Mouse (Mus musculus) C2C12 (cell line): ENCODE results near the gene Wipi2. TPM values are rescaled to one million over a fixed set of nuclear protein-coding genes. Genes with fewer than 3 reads are reported as not detected.

Experiments used
- H3K27me3 ChIP-seq: one replicate; pipeline ENCODE4 v1.6.1; 2011; ENCODE audit not compliant: control insufficient read depth, insufficient read depth, insufficient read length
- H3K36me3 ChIP-seq: one replicate; pipeline ENCODE4 v1.6.1; 2011; ENCODE audit not compliant: control insufficient read depth, insufficient read depth
- H3K4me3 ChIP-seq: one replicate; pipeline ENCODE4 v1.5.1; 2011; ENCODE audit warnings: mild to moderate bottlenecking, control low read depth; ENCODE audit not compliant: poor library complexity, insufficient read depth, severe bottlenecking
- H3K79me2 ChIP-seq: one replicate; pipeline ENCODE4 v1.6.1; 2011; ENCODE audit not compliant: control insufficient read depth, insufficient read depth
- H3K79me3 ChIP-seq: one replicate; pipeline ENCODE4 v1.6.1; 2011; ENCODE audit warnings: low read depth, control low read depth
- H3ac ChIP-seq: one replicate; pipeline ENCODE3; 2011; ENCODE audit warnings: low read depth; ENCODE audit not compliant: control insufficient read depth, insufficient read length
- CEBPB ChIP-seq: IDR thresholded peaks from one replicate; pipeline ENCODE4 v1.6.1; 2011; ENCODE audit warnings: low read depth, mild to moderate bottlenecking, control low read depth, moderate library complexity
- CTCF ChIP-seq: IDR thresholded peaks from one replicate; pipeline ENCODE4 v1.5.1; 2011; ENCODE audit not compliant: control insufficient read depth, insufficient read depth, insufficient read length
- FOSL1 ChIP-seq: IDR thresholded peaks from one replicate; pipeline ENCODE4 v1.8.0; 2011; ENCODE audit warnings: mild to moderate bottlenecking, low read length; ENCODE audit not compliant: poor library complexity, insufficient read depth, severe bottlenecking
- MAX ChIP-seq: IDR thresholded peaks from one replicate; pipeline ENCODE4 v1.6.1; 2011; ENCODE audit warnings: mild to moderate bottlenecking, control low read depth
- MYOD1 ChIP-seq: IDR thresholded peaks from one replicate; pipeline ENCODE4 v1.6.1; 2011; ENCODE audit warnings: low read depth; ENCODE audit not compliant: control insufficient read depth, insufficient read length
- MYOG ChIP-seq: IDR thresholded peaks from one replicate; pipeline ENCODE4 v1.6.1; 2011; ENCODE audit not compliant: control insufficient read depth, insufficient read length; ENCODE audit errors: extremely low read depth
- USF1 ChIP-seq: IDR thresholded peaks from one replicate; pipeline ENCODE4 v1.6.1; 2011; ENCODE audit warnings: low read depth, mild to moderate bottlenecking, control low read depth, moderate library complexity
- polyA plus RNA-seq: library from polyadenylated mRNA; unstranded; fragments of >200 nt; fragmentation: generic; extraction: Trizol; gene quantifications from one replicate; pipeline ENCODE4 v1.2.1, GENCODE M21; 2012; ENCODE audit warnings: missing spikeins

Wipi2 gene
- polyA plus RNA-seq, 1 experiment, result 36.0 TPM

GRCm38 (mm10) chr5:142630224-142630623 is 2.7 kb downstream of the Wipi2 start:
- Histone ChIP-seq H3K36me3 (peaks cover 8% of the 10 kb centered on the region), H3K4me3 (peak overlapping the region; percentile 86), H3K27me3 (no peaks in the 10 kb centered on the region), H3K79me2 (peaks cover 55% of the 10 kb centered on the region), H3ac (no peak overlapping the region), H3K79me3 (peaks cover 28% of the 10 kb centered on the region)
- TF ChIP-seq MAX, result no peak

- peaks cover 38% of the 10 kb centered on the region for H3K79me2 ChIP-seq
- TF ChIP-seq MYOD1 (no peak), MAX (no peak), CTCF (no peak), MYOG (no peak), USF1 (no peak), CEBPB (no peak), FOSL1 (no peak)
- no peaks in the 10 kb centered on the region for H3K27me3 ChIP-seq
- peaks cover 34% of the 10 kb centered on the region for H3K36me3 ChIP-seq
- no peak overlapping the region for H3ac ChIP-seq
- H3K4me3 ChIP-seq, result no peak overlapping the region
- H3K79me3 ChIP-seq, result peaks cover 8% of the 10 kb centered on the region
Observed at GRCm38 (mm10) chr5:142637823-142638222, 10.3 kb downstream of the Wipi2 start.

- Histone ChIP-seq H3K79me2 (peaks cover 17% of the 10 kb centered on the region), H3K4me3 (no peak overlapping the region), H3K36me3 (peaks cover 30% of the 10 kb centered on the region), H3K27me3 (no peaks in the 10 kb centered on the region), H3ac (no peak overlapping the region), H3K79me3 (peaks cover 5% of the 10 kb centered on the region)
- TF ChIP-seq MYOG, result no peak
- no peak for TF ChIP-seq MYOD1
- no peak for TF ChIP-seq CTCF
- no peak for TF ChIP-seq USF1
- no peak for TF ChIP-seq MAX
- TF ChIP-seq FOSL1, result no peak
- no peak for TF ChIP-seq CEBPB
Observed at GRCm38 (mm10) chr5:142640088-142640487, 12.6 kb downstream of the Wipi2 start.

- Histone ChIP-seq H3K27me3 (no peaks in the 10 kb centered on the region), H3K79me3 (peaks cover 4% of the 10 kb centered on the region), H3K79me2 (peaks cover 12% of the 10 kb centered on the region), H3K4me3 (no peak overlapping the region), H3ac (no peak overlapping the region), H3K36me3 (peaks cover 26% of the 10 kb centered on the region)
- no peak for TF ChIP-seq CTCF
- TF ChIP-seq FOSL1, result no peak
- TF ChIP-seq MAX, result no peak
- TF ChIP-seq CEBPB, result no peak
- TF ChIP-seq MYOG, result no peak
- no peak for TF ChIP-seq USF1
- no peak for TF ChIP-seq MYOD1
Observed at GRCm38 (mm10) chr5:142641331-142642051, 14.0 kb downstream of the Wipi2 start.

GRCm38 (mm10) chr5:142648162-142648561 is 20.7 kb downstream of the Wipi2 start:
- H3K4me3 ChIP-seq, result no peak overlapping the region
- peaks cover 43% of the 10 kb centered on the region for H3K79me2 ChIP-seq
- H3ac ChIP-seq, result no peak overlapping the region
- no peak for TF ChIP-seq USF1
- TF ChIP-seq MAX, result no peak
- no peak for TF ChIP-seq MYOG
- TF ChIP-seq FOSL1, result no peak
- no peak for TF ChIP-seq CTCF
- no peak for TF ChIP-seq CEBPB
- no peak for TF ChIP-seq MYOD1
- peaks cover 1% of the 10 kb centered on the region for H3K36me3 ChIP-seq
- H3K79me3 ChIP-seq, result peaks cover 16% of the 10 kb centered on the region
- no peaks in the 10 kb centered on the region for H3K27me3 ChIP-seq

- TF ChIP-seq MYOG (no peak), MAX (no peak), CTCF (no peak), USF1 (no peak), CEBPB (no peak), FOSL1 (no peak), MYOD1 (no peak)
- no peaks in the 10 kb centered on the region for H3K27me3 ChIP-seq
Observed at GRCm38 (mm10) chr5:142649460-142650050, 22.1 kb downstream of the Wipi2 start.

More at GRCm38 (mm10) chr5:142649460-142650050, 22.1 kb downstream of the Wipi2 start:
- no peak overlapping the region for H3K4me3 ChIP-seq
- H3K79me3 ChIP-seq, result peaks cover 16% of the 10 kb centered on the region
- H3ac ChIP-seq, result no peak overlapping the region
- no peaks in the 10 kb centered on the region for H3K36me3 ChIP-seq
- peaks cover 43% of the 10 kb centered on the region for H3K79me2 ChIP-seq
